9 mouse cellular contexts compared by ENCODE assay signal in the genomic region with DNA sequence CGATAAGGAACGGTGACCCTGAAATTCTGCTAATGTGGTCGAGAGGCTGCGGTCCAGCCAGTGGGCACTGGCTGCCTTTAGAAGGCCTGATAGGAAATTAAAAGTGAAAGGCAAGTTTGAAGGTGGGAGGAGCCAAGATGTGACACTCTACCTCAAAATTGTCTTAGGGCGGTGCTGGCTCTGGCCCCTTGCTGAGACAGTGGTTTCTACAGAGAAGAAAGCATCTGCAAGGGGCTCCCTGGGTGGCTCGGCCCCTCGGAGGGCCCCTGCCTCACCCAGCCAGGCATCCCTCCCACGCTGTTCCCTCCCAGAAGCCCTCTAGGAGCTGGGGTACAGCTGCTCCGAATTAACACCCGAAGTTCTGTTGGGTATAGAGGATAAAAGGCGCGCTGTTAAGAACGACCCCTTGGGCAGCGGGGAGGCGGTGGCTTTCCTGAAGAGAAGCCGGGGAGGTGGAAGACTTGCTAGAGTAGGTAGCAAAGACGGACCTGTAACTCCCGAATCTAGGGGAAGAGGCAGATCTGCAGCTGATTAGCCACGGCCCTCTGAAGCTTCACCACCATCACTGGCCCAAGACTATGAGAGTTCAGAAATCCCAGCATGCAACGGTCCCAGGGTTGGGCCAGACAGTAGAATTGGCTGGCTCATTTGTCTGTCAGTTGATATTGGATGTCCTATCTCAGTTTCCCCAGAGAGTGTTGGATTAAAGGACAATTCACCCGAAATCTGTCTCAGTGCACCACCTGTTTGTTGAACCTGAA.
DNase-seq lines count a peak whose midpoint lies in the region; ATAC-seq and TF ChIP-seq lines count a peak whose summit lies in the region.
"Had no signal": no experiment of that assay in that cellular context is flagged by ENCODE, and none has a peak within 500 bp of the region (broad histone marks: within the 10 kb centered on the region; RNA-seq: fewer than 3 reads in every experiment).

No protein-coding gene starts in this region.

- no peak overlapping the region for H3K9ac ChIP-seq in liver, embryonic 16.5 days (ENCODE audit: low read depth, low read length)
- H3K9ac ChIP-seq in forebrain, embryonic 12.5 days = no peak overlapping the region
- H3K9ac ChIP-seq: liver, embryonic 14.5 days had no signal

- DNase-seq in adrenal gland, adult 8-10 months = peak; percentile 4
- no peak for DNase-seq in adrenal gland, postnatal 4 days (ENCODE audit: low spot score in 2 of 2)
- DNase-seq in spleen, adult 2 months (ENCODE audit: low read depth in 1 of 2, low spot score in 2 of 2) = peak; percentile 3 to 43
- no peak for DNase-seq in spleen, adult 12 weeks (ENCODE audit: low spot score)
- peak; percentile 9 for DNase-seq in thymus, postnatal 14 days
- no peak for DNase-seq in layer of hippocampus, postnatal 10 days (ENCODE audit: low spot score in 2 of 2)

- H3K27ac ChIP-seq in spleen, adult 2 months (ENCODE audit: insufficient read depth, low read length) = peak overlapping the region; percentile 50; the same call in 1 of the 2 replicates
- no peak overlapping the region for H3K27ac ChIP-seq in liver, embryonic 16.5 days (ENCODE audit: low read length)
- H3K27ac ChIP-seq in forebrain, embryonic 12.5 days = no peak overlapping the region
- H3K27ac ChIP-seq: liver, embryonic 14.5 days had no signal

- ATAC-seq in liver, embryonic 16.5 days (ENCODE audit: low read depth) = no peak
- ATAC-seq in forebrain, embryonic 12.5 days (ENCODE audit: low FRiP score) = no peak

- no peaks in the 10 kb centered on the region for H3K9me3 ChIP-seq in liver, embryonic 16.5 days (replicated peaks; ENCODE audit: control insufficient read depth, low read length)
- no peaks in the 10 kb centered on the region for H3K9me3 ChIP-seq in forebrain, embryonic 12.5 days

- TF ChIP-seq CTCF in spleen, adult 2 months (IDR thresholded peaks at IDR 0.05; ENCODE audit: extremely low read depth, insufficient read depth, insufficient read length, insufficient replicate concordance) = no peak

- no peaks in the 10 kb centered on the region for H3K36me3 ChIP-seq in spleen, adult 2 months (ENCODE audit: control insufficient read depth, insufficient read depth, low read length)
- H3K36me3 ChIP-seq in liver, embryonic 16.5 days (ENCODE audit: control insufficient read depth, insufficient read depth) = no peaks in the 10 kb centered on the region
- H3K36me3 ChIP-seq in forebrain, embryonic 12.5 days (replicated peaks) = no peaks in the 10 kb centered on the region

- peak overlapping the region; percentile 33 for H3K4me2 ChIP-seq in liver, embryonic 16.5 days (ENCODE audit: low read depth, low read length)
- H3K4me2 ChIP-seq in forebrain, embryonic 12.5 days = no peak overlapping the region

- TF ChIP-seq POLR2A in spleen, adult 2 months (IDR thresholded peaks at IDR 0.05; ENCODE audit: low read depth, low read length) = no peak

- H3K27me3 ChIP-seq in spleen, adult 2 months (ENCODE audit: control insufficient read depth, insufficient read depth, low read length) = no peaks in the 10 kb centered on the region
- no peaks in the 10 kb centered on the region for H3K27me3 ChIP-seq in liver, embryonic 16.5 days (ENCODE audit: control insufficient read depth, insufficient read depth, low read depth, low read length)
- H3K27me3 ChIP-seq in forebrain, embryonic 12.5 days = no peaks in the 10 kb centered on the region

- peak overlapping the region; percentile 46; the same call in 1 of the 2 replicates for H3K4me3 ChIP-seq in spleen, adult 2 months (ENCODE audit: extremely low read depth, insufficient read depth, insufficient read length)
- peak overlapping the region; percentile 5; the same call in 1 of the 2 replicates for H3K4me3 ChIP-seq in liver, embryonic 16.5 days (ENCODE audit: low read depth, low read length)
- H3K4me3 ChIP-seq in forebrain, embryonic 12.5 days (replicated peaks) = no peak overlapping the region

- 56% methylated on average over 21 of the region's 21 CpGs for WGBS in spleen, adult 2 months
- 37% methylated on average over 21 of the region's 21 CpGs for WGBS in liver, embryonic 16.5 days (ENCODE audit: insufficient replicate concordance)
- WGBS in forebrain, embryonic 12.5 days = 57% methylated on average over 21 of the region's 21 CpGs

- H3K4me1 ChIP-seq in spleen, adult 2 months (ENCODE audit: control insufficient read depth, insufficient read depth, insufficient read length) = no peaks in the 10 kb centered on the region; the same call in 1 of the 2 replicates
- H3K4me1 ChIP-seq in liver, embryonic 16.5 days (ENCODE audit: control insufficient read depth, low read depth, low read length) = no peaks in the 10 kb centered on the region
- no peaks in the 10 kb centered on the region for H3K4me1 ChIP-seq in forebrain, embryonic 12.5 days

Comparison
In these comparisons a context has a peak if more than half of its experiments do, and no peak if none do; other contexts are left out.
1. DNase-seq: peak in adrenal gland, adult 8-10 months (single experiment), spleen, adult 2 months (2 of 2) and thymus, postnatal 14 days (single experiment); none in adrenal gland, postnatal 4 days (0 of 2), spleen, adult 12 weeks (single experiment) and layer of hippocampus, postnatal 10 days (0 of 2).